Mouse (Mus musculus): ENCODE results near the gene Myl12a. TPM values are rescaled to one million over a fixed set of nuclear protein-coding genes. Genes with fewer than 3 reads are reported as not detected.

The Myl12a gene
- polyA plus RNA-seq, 1 experiment from 2014 or later = 594 TPM

DNA sequence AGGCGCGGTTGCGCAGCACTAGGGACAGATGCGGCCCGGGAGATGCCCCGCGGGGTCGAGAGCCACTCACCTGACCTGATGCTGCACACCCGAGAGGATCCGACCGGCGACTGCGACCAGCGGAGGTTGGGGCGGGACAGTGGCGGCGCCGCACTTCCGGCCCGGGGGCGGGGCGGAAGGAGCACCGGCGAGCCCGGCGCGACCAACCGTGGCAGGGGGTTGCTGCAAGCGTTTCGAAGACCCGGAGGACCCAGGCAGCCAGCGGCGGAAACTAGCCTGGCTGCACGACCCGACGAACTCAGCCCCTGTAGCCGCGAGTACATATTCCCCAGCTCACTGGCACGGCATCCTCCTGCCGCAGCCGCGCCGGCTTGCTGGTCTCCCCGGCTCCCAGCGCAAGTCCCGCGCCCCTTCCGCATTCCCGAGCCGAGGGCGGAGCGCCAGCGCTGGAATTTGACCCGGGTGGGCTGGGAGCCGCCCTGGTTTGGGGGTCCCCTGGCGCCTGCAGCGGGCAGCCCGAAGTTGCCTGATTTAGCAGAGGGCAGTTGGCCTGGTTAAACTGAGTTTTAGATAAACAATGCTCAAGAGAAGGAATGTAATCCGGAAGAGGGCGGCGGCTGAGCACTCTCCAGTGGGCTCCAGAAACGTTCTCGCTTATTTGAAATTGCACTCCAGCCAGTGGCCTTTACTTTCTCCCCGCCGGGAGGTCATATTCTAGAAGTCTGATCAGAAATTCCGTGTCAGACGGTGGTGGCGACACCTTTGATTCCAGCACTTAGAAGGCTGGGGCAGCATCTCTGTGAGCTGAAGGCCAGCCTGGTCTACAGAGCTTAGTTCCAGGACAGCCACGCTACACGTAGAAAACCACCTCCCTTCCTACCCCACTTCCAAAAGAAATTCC is 12.0 kb downstream of the Myl12a start:
- DNase-seq (ENCODE audit: low spot score) = peak; percentile 84

DNA sequence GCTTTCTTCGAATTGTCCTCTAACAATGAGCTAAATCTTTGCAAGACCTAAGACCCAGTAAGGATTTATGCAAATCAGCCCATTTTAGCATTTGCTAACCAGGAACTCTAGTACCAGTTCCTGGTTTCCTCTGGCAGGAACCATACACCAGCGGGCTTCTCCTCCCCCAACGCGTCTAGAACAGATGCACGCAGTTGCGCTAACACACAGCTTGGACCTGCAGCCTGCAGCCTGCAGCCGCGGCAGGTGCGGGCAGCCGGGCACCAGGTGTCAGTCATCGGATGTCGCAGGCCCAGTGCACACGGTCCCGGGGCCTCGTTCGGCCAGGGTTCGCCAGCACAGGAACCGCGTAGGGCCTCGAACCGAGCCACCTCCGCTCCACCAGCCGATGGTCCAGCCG is 12.7 kb downstream of the Myl12a start:
- peak; percentile 45 for DNase-seq (ENCODE audit: low spot score)

DNA sequence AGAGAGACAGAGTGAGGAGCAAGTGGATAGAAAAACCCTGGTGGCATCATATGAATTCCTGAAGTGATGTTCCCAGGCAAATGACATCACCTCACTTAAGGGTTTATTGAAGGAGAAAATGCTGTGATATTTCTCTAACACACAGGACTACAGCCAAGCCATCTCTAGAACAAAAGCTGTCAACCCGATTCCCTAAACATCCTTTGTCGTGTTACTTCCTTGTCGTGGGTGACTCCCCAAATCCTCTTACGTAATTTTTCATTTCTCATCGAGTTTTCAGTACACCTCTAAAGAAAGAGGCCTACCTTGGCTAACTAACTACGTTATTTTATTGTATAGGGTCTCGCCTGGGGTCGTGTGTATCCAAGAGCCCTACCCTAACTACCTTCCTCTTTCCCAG is 13.2 kb downstream of the Myl12a start:
- DNase-seq (ENCODE audit: low spot score) = no peak

DNA sequence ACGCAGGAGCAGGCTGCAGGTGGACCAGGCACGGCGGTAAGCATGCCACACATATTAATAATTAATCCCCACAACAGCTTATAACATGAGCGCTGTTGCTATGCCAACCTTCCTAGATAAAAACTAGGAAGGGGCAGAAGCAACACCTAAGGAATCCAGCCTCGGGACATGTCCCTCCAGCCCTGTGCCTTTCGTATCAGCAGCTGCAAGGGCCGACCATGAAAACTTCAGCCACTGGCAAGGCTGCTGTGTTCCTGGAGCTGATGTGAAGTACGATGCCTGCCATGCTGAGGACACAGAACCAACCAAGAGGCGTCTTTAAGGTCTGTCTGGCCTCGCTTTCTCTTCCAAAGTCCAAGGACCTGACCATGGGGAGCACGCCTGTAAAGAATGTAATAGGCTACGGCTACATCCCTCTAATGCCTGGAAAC is 14.3 kb downstream of the Myl12a start:
- no peak for DNase-seq (ENCODE audit: low spot score)

GRCm38 (mm10) chr17:70986831-70987660 is 15.6 kb downstream of the Myl12a start:
- DNase-seq (ENCODE audit: low spot score) = peak; percentile 46

- DNase-seq (ENCODE audit: low spot score) = no peak
Observed at GRCm38 (mm10) chr17:70986355-70986740, 16.3 kb downstream of the Myl12a start.

DNA sequence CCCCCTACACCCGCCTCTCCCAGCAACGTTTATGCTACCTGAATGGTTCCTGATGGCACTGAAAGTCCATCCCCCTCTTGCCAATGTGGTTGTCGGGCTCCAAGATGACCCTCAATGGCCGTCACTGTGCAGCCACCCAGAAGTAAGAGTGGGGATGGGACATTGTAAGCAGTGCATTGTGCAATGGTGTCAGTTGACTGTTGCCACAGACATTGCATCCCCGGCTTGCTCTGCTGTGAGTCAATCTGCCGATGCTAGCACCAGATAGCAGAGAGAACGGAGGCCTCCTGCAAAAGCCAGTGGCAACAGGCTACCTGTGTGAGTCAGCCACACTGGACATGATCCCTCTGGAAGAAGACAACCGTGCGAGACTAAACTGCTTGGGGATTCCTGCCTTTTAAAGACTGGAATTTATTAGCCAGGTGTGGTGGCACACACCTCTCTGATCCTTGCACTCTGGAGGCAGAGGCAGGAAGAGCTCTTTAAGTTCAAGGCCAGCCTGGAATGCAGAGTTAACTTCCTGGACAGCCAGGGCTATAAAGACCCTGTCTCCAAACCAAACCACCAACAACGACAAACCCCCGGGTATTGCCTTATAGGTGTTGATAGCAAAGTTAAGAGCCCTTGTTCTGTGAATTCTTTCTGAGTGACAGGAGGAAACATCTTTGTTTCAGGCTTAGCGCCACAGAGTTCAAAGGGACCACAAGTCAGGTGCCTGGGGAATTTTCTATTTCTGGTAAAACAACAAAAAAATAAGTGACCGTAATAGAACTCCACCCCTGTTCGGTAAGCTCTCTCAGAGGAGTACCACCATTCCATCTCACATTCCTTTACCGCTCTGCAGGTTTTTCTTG is 16.9 kb downstream of the Myl12a start:
- peak; percentile 31 for DNase-seq (ENCODE audit: low spot score)

GRCm38 (mm10) chr17:70979345-70980223 is 23.1 kb downstream of the Myl12a start:
- DNase-seq (ENCODE audit: low spot score) = peak; percentile 23

DNA sequence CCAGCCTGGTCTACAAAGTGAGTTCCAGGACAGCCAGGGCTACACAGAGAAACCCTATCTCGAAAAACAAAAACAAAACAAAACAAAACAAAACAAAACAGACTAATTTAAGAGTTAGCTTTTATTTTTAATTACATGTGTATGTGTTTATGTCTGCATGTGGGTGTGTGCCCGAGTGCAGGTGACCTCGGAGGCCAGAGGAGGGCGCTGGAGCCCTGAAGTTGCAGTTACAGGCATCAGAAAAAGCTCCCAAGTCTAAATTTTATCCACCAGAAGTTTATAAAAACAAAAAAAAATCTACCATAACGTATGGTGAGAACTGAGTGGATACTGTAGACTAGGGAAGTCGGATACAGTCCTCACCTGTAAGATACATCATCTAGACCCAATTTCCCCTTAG is 24.9 kb downstream of the Myl12a start:
- DNase-seq (ENCODE audit: low spot score) = no peak

DNA sequence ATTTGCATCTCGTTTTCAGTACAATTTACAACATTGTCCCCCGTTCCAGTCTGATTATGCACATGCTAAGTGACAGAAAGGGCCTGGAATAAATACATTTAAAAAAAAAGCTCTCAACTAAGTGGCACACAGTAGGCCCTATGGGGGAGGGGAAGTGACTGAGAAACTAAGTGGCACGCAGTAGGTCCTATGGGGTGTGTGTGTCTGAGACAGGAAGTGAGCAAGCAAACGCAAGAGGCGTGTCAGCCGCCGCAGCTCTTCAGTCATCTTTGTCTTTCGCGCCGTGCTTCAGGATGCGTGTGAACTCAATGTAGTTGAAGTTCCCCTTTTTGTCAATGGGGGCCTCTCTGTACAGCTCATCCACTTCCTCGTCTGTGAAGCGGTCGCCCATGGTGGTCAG is 28.6 kb downstream of the Myl12a start:
- peak; percentile 72 for DNase-seq (ENCODE audit: low spot score)

DNA sequence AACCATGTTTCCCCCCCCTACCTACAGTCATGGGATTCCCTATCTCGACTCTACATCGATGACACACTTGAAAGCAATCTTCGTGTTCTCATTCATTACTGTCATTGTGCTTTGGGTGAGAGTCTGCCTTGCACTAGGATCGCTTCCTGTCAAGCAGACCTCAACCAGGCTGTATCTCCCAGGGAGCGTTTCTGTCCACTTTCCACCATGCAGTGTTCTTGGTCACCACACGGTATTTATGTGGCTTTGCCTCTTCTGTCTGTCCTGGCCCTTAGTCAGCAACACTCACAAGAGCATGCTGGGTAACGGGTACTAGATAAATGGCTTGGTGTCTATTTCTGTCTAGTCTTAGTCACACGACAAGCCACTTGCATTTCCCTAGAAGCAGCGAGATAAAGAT is 29.3 kb downstream of the Myl12a start:
- DNase-seq (ENCODE audit: low spot score) = peak; percentile 77

- no peak for DNase-seq (ENCODE audit: low spot score)
Observed at GRCm38 (mm10) chr17:70971206-70971605, 31.5 kb downstream of the Myl12a start.

DNA sequence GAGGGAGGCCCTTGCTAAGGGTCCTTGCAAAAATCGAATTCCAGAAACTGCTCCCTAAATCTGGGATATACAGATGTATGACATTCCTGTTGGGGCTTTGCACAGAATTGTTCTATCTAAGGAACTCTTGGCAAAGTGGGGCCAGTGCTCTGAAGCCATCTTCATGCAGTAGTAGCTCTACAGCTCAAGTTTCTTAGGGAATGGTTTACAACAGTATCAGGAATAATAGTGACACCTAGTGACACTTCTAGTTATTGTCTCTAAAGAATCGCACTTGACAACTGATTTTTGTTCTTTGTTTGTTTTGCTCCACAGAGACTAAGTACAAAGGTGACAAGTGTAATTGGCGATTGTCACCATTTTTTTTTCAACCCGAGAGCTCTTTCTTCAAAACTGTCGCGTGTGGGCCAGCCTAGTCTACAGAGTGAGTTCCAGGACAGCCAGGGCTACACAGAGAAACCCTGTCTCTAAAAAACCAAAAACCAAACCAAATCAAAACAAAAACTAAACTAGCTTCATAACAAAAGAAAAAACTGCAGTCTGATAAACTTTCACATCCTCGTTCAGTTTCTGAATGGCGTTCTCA is 34.0 kb downstream of the Myl12a start:
- DNase-seq (ENCODE audit: low spot score) = peak; percentile 48

- peak; percentile 30 for DNase-seq (ENCODE audit: low spot score)
Observed at GRCm38 (mm10) chr17:70967646-70968045, 35.0 kb downstream of the Myl12a start.

DNA sequence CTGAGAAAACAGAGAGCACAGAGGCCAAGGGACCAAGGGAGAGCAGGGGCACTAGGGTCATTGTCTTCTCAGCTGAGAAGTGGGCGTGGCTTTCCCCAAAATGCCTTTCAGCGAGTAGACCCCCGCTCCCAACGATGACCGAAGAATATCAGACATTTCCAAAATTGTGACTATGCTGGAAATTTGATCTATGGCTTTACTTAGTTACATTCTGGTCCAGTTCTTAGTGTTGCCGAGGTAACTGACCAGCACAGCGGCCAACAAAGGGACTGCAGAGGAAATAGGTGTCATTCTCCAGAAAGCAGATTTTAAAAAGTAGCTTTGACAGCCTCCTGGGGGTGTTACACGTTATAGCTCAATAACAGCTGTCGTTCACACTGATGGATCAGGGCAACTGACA is 35.5 kb downstream of the Myl12a start:
- no peak for DNase-seq (ENCODE audit: low spot score)

- no peak for DNase-seq (ENCODE audit: low spot score)
Observed at GRCm38 (mm10) chr17:70966126-70966525, 36.6 kb downstream of the Myl12a start.

- no peak for DNase-seq (ENCODE audit: low spot score)
Observed at GRCm38 (mm10) chr17:70965281-70965680, 37.4 kb downstream of the Myl12a start.

DNA sequence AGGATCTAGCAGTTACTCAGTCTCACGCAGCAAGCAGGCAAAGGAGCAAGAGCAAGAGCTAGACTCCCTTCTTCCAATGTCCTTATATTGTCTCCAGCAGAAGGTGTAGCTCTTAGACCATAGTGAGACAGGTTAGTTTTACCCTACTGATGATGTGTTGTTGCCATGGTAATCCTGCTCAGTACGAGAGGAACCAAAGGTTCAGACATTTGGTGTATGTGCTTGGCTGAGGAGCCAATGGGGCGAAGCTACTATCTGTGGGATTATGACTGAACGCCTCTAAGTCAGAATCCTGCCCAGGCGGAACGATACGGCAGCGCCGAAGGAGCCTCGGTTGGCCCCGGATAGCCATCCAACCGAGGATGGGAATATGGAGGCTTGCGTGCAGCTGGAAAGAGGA is 39.1 kb downstream of the Myl12a start:
- DNase-seq (ENCODE audit: low spot score) = peak; percentile 50

DNA sequence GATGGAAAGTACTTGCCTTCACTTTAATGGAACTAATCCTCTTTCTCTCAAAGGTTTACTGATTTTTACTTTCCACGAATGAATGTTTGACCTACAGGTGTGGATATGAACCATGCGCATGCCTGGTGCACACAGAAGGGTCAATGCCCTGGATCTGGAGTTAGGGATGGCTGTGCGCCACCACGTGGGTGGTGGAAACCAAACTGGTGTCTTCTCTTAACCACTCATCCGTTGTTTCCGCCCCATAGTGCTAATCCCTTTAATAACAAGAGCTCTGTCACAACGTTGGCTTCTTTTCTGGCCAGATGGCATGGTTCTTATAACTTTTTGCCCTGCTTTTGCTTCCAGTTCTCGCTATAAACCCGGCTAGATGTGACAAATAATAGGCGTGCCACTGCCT is 51.4 kb downstream of the Myl12a start:
- DNase-seq (ENCODE audit: low spot score) = no peak

- no peak for DNase-seq (ENCODE audit: low spot score)
Observed at GRCm38 (mm10) chr17:70949171-70949570, 53.5 kb downstream of the Myl12a start.
